Mouse (Mus musculus): Measurements from ENCODE around the gene Aqp11.

The Aqp11 gene

GRCm38 (mm10) chr7:97717326-97717725 lies 20.8 kb downstream of the Aqp11 start:
- no peak for ATAC-seq (ENCODE audit: insufficient number of reproducible peaks, low FRiP score, low TSS enrichment)

DNA sequence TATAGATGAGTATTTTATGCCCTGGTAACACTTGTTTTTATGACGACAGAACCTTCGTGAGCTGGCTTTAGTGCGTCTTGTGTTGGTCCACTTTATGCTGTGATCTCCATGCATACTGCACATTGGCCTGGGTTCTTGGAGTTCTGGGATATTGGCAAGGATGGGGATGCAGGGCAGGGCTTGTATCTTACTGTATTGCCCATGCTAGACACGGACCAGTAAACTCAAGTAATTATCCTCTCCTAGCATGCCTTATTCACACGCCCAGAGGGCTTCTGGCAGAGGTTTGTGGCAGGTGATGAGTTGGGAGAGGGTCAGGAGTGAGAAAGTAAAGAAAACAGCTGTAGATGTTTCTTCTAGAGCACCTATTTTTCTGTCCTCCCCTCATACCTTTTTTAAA lies 23.4 kb downstream of the Aqp11 start:
- ATAC-seq (ENCODE audit: insufficient number of reproducible peaks, low FRiP score, low TSS enrichment), result no peak

- no peak for ATAC-seq (ENCODE audit: insufficient number of reproducible peaks, low FRiP score, low TSS enrichment)
Measured at GRCm38 (mm10) chr7:97709204-97709603, 28.9 kb downstream of the Aqp11 start.

- no peak for ATAC-seq (ENCODE audit: insufficient number of reproducible peaks, low FRiP score, low TSS enrichment)
Measured at GRCm38 (mm10) chr7:97707809-97708208, 30.3 kb downstream of the Aqp11 start.

GRCm38 (mm10) chr7:97707123-97707522 lies 31.0 kb downstream of the Aqp11 start:
- no peak for ATAC-seq (ENCODE audit: insufficient number of reproducible peaks, low FRiP score, low TSS enrichment)

DNA sequence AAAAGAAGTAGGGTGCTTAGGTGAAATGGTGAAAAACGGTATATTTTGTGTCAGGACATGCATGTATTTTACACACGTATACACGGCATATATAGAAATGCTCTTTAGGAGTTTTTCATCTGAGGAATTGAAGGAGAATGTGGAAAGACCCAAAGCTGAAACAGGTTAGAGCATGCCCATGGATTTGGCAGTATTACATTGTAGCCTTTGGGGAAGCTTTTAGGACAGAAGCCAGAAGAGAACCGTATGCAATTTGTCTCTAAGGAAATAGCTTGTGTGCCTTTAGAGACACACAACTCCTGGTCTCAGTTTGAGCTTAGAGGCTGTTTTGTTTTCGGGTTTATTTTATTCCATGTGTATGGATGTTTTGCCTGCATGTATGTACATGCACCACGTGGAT lies 37.0 kb downstream of the Aqp11 start:
- ATAC-seq (ENCODE audit: insufficient number of reproducible peaks, low FRiP score, low TSS enrichment), result no peak

DNA sequence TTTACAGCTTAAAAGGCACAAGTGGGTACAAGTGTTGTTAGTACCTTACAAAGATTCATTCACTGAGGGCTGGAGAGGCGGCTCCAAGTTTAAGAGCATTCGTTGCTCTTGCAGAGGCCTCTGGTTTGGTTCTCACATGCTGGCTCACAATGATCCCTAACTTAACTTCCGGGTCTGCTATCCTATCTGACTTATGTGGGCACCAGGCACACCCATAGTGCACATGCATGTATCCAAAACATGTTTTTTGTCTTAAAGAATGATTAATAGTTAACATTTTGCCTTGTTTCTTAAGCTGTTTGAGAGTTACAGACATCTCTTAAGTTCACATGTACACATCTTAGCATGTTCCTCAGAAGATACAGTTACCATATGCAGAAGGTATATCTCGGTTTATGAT lies 37.9 kb downstream of the Aqp11 start:
- ATAC-seq (ENCODE audit: insufficient number of reproducible peaks, low FRiP score, low TSS enrichment), result no peak

GRCm38 (mm10) chr7:97696506-97697254 lies 41.4 kb downstream of the Aqp11 start, which contains the start of gene Clns1a:
TSS of gene Clns1a (plus strand) at chr7:97696634.
- peak; percentile 94 for ATAC-seq (ENCODE audit: insufficient number of reproducible peaks, low FRiP score, low TSS enrichment)

DNA sequence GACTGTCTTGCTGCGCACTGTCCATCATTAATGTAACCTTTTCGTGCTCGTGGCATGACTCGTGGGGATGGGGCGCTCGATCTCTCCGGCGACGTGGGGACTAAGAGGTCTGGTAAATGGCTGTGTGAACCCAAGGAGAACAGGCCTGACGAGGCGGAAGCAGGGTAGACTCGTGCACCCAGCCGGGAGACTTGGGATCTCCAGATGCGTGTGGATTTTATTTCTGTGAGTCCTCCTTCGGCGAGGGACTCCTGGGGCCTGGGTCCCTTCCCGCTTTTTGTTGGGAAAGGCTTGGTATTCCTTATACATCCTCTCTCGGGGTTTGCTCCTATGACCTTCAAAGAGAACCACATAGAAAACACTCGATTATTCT lies 42.0 kb downstream of the Aqp11 start:
- ATAC-seq (ENCODE audit: insufficient number of reproducible peaks, low FRiP score, low TSS enrichment), result peak; percentile 26; the same call in 1 of the 2 replicates

- no peak for ATAC-seq (ENCODE audit: insufficient number of reproducible peaks, low FRiP score, low TSS enrichment)
Measured at GRCm38 (mm10) chr7:97695441-97695840, 42.6 kb downstream of the Aqp11 start.

DNA sequence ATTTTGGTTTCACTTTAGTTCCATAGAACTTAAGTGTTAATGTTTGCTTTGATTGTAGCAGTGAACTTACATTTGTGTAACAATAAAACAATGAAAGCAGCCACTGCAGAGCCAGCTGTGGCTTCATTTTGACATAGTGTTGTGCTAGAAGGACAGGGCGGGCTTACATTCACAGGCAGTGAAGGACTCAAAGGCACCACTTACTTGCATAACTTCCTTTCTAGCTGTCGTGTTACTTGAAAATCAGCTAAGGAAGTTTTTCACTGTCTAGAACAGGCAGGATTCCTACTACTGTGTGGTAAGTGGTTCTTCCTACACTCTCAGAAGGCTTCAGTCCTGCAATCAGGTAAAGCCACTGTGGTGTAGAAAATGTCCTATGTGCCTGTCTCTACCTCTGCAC lies 50.3 kb downstream of the Aqp11 start:
- ATAC-seq (ENCODE audit: insufficient number of reproducible peaks, low FRiP score, low TSS enrichment), result no peak

- no peak for ATAC-seq (ENCODE audit: insufficient number of reproducible peaks, low FRiP score, low TSS enrichment)
Measured at GRCm38 (mm10) chr7:97679239-97679638, 58.9 kb downstream of the Aqp11 start.
